Mouse (Mus musculus): Measurements from ENCODE around the gene Hunk. TPM values are rescaled to one million over a fixed set of nuclear protein-coding genes. Genes with fewer than 3 reads are reported as not detected.
A peak's percentile ranks its signal among the peaks of the same experiment; 100 is the strongest.

Hunk gene
- polyA plus RNA-seq, 1 experiment from 2014 or later: 15.0 TPM

- no peaks in the 10 kb centered on the region for H3K27me3 ChIP-seq
- H3K4me2 ChIP-seq (replicated peaks): no peak overlapping the region
- H3K4me1 ChIP-seq: peaks cover 19% of the 10 kb centered on the region
- no peak overlapping the region for H3K9ac ChIP-seq (replicated peaks)
- H3K36me3 ChIP-seq: peaks cover 23% of the 10 kb centered on the region
- 60% methylated on average over 4 of the region's 4 CpGs for WGBS
- no peak for ATAC-seq (ENCODE audit: low FRiP score, low read depth)
- H3K27ac ChIP-seq (replicated peaks): no peak overlapping the region
- no peak overlapping the region for H3K4me3 ChIP-seq
- H3K9me3 ChIP-seq: no peaks in the 10 kb centered on the region
Measured at GRCm38 (mm10) chr16:90394761-90395160, 8.9 kb downstream of the Hunk start.

DNA sequence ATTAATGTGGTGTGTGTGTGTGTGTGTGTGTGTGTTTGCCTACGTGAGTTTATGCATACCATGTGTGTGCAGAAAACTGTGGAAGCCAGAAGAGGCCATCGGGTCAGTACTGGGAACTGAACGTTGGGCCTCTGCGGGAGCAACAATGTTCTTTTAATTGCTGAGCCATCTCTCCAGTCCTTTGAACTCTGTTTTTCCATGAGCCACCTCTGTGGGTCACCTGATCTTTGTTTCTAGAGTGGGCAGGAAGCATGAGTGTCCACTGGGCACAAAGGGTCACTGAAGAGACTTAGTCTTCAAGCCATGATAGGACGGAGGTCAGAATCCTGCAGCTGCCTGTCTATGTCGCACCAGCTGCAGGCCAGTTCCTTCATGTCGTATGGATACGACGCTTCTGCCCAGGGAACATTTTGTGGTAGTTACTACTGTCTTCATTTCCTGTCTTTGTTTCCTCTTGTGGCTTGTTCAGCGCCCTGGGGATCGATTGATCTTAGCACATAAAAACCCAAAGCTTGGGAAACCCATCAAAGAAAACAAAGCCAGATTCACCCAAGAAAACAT lies 10.3 kb downstream of the Hunk start:
- 87% methylated on average over 11 of the region's 11 CpGs for WGBS
- Histone ChIP-seq H3K4me2 (replicated peaks) (no peak overlapping the region), H3K9me3 (no peaks in the 10 kb centered on the region), H3K4me3 (no peak overlapping the region), H3K27ac (replicated peaks) (no peak overlapping the region), H3K4me1 (peaks cover 24% of the 10 kb centered on the region), H3K27me3 (no peaks in the 10 kb centered on the region), H3K36me3 (peaks cover 17% of the 10 kb centered on the region), H3K9ac (replicated peaks) (no peak overlapping the region)
- no peak for ATAC-seq (ENCODE audit: low FRiP score, low read depth)

GRCm38 (mm10) chr16:90396882-90397281 lies 11.1 kb downstream of the Hunk start:
- H3K4me1 ChIP-seq: peaks cover 32% of the 10 kb centered on the region
- no peaks in the 10 kb centered on the region for H3K27me3 ChIP-seq
- 61% methylated on average over 2 of the region's 2 CpGs for WGBS
- no peak overlapping the region for H3K4me2 ChIP-seq (replicated peaks)
- H3K36me3 ChIP-seq: peaks cover 9% of the 10 kb centered on the region
- no peak for ATAC-seq (ENCODE audit: low FRiP score, low read depth)
- H3K4me3 ChIP-seq: no peak overlapping the region
- H3K9ac ChIP-seq (replicated peaks): no peak overlapping the region
- H3K27ac ChIP-seq (replicated peaks): no peak overlapping the region
- H3K9me3 ChIP-seq: no peaks in the 10 kb centered on the region

- peaks cover 2% of the 10 kb centered on the region; the same call in 1 of the 2 replicates for H3K36me3 ChIP-seq
- peaks cover 25% of the 10 kb centered on the region for H3K4me1 ChIP-seq
- H3K27me3 ChIP-seq: no peaks in the 10 kb centered on the region
- no peak overlapping the region for H3K27ac ChIP-seq (replicated peaks)
- no peak overlapping the region for H3K9ac ChIP-seq (replicated peaks)
- no peak overlapping the region for H3K4me2 ChIP-seq (replicated peaks)
- 4% methylated on average over 9 of the region's 9 CpGs for WGBS
- no peaks in the 10 kb centered on the region for H3K9me3 ChIP-seq
- peak; percentile 31; the same call in 1 of the 2 replicates for ATAC-seq (ENCODE audit: low FRiP score, low read depth)
- no peak overlapping the region for H3K4me3 ChIP-seq
Measured at GRCm38 (mm10) chr16:90400314-90400713, 14.5 kb downstream of the Hunk start.

- Histone ChIP-seq H3K9ac (replicated peaks) (no peak overlapping the region), H3K4me3 (no peak overlapping the region), H3K27me3 (no peaks in the 10 kb centered on the region), H3K27ac (replicated peaks) (no peak overlapping the region), H3K9me3 (no peaks in the 10 kb centered on the region), H3K36me3 (peaks cover 2% of the 10 kb centered on the region; the same call in 1 of the 2 replicates), H3K4me1 (peaks cover 30% of the 10 kb centered on the region), H3K4me2 (replicated peaks) (peak overlapping the region; percentile 37)
- WGBS: 9% methylated on average over 12 of the region's 12 CpGs
- ATAC-seq (ENCODE audit: low FRiP score, low read depth): peak; percentile 67
Measured at GRCm38 (mm10) chr16:90400906-90401666, 15.3 kb downstream of the Hunk start.

DNA sequence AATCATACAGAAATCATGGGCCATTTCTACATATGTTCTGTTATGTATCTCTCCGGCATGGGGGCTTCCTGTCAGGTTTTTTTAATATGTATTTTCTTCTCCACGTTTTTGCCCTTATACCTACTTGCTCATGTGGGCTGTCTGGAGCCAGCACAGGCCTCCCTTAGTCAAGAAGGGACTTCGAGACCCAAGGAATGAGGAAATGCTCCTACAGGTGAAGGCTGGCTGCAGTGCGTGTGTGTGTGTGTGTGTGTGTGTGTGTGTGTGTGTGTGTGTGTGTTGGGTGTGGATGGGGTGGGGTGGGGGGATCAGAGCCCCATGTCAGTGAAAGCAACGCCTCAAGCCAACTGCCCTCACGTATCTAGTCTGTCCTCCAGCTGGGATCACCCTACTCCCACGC lies 16.5 kb downstream of the Hunk start:
- Histone ChIP-seq H3K9me3 (no peaks in the 10 kb centered on the region), H3K27me3 (no peaks in the 10 kb centered on the region), H3K4me3 (no peak overlapping the region), H3K36me3 (no peaks in the 10 kb centered on the region), H3K4me2 (replicated peaks) (no peak overlapping the region), H3K9ac (replicated peaks) (no peak overlapping the region), H3K27ac (replicated peaks) (no peak overlapping the region), H3K4me1 (peaks cover 35% of the 10 kb centered on the region)
- 86% methylated on average over 6 of the region's 7 CpGs for WGBS
- ATAC-seq (ENCODE audit: low FRiP score, low read depth): no peak

DNA sequence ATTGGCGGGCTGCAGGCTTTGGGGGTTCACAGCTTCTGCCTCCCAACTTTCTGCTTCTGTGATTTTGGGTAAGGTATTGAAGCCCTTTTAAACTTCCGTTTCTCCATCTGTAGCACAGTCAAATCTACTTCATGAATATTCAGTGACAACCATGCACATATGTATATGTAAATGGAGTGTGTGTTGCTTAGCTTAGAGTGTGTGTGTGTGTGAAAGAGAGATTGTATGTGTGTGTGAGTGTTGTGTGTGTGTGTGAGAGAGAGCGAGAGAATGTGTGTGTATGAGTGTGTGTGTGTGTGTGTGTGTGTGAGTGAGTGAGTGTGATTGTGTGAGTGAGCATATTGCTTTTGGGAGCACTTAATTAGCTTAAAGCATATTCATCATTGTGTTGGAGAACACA lies 19.4 kb downstream of the Hunk start:
- Histone ChIP-seq H3K9ac (replicated peaks) (no peak overlapping the region), H3K36me3 (no peaks in the 10 kb centered on the region), H3K27me3 (no peaks in the 10 kb centered on the region), H3K9me3 (no peaks in the 10 kb centered on the region), H3K27ac (replicated peaks) (no peak overlapping the region), H3K4me3 (no peak overlapping the region), H3K4me2 (replicated peaks) (no peak overlapping the region), H3K4me1 (peaks cover 57% of the 10 kb centered on the region)
- ATAC-seq (ENCODE audit: low FRiP score, low read depth): no peak
- 84% methylated on average over 3 of the region's 3 CpGs for WGBS

DNA sequence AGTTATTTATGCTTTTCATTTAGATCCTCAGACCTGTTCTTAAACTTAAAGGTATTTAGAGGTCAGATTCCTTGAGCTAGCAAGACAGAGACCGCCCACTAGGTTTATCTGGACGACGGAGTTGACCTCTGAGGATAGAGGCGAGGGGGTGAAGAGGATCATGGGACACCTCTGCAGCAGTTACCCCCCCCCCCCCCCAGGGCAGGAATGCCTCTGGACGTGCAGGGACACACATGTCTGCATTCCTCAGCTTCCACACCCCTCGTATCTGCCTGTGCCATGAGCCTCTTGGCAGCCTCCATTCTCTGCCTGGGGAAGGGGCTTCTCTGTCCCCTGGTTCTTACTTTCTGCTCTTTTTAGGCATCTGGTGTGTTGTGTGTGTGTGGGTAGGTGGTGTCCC lies 19.8 kb downstream of the Hunk start:
- ATAC-seq (ENCODE audit: low FRiP score, low read depth): no peak
- no peaks in the 10 kb centered on the region for H3K9me3 ChIP-seq
- no peak overlapping the region for H3K4me2 ChIP-seq (replicated peaks)
- H3K4me1 ChIP-seq: peaks cover 53% of the 10 kb centered on the region
- H3K4me3 ChIP-seq: no peak overlapping the region
- no peak overlapping the region for H3K27ac ChIP-seq (replicated peaks)
- no peak overlapping the region for H3K9ac ChIP-seq (replicated peaks)
- no peaks in the 10 kb centered on the region for H3K36me3 ChIP-seq
- WGBS: 52% methylated on average over 6 of the region's 6 CpGs
- no peaks in the 10 kb centered on the region for H3K27me3 ChIP-seq

DNA sequence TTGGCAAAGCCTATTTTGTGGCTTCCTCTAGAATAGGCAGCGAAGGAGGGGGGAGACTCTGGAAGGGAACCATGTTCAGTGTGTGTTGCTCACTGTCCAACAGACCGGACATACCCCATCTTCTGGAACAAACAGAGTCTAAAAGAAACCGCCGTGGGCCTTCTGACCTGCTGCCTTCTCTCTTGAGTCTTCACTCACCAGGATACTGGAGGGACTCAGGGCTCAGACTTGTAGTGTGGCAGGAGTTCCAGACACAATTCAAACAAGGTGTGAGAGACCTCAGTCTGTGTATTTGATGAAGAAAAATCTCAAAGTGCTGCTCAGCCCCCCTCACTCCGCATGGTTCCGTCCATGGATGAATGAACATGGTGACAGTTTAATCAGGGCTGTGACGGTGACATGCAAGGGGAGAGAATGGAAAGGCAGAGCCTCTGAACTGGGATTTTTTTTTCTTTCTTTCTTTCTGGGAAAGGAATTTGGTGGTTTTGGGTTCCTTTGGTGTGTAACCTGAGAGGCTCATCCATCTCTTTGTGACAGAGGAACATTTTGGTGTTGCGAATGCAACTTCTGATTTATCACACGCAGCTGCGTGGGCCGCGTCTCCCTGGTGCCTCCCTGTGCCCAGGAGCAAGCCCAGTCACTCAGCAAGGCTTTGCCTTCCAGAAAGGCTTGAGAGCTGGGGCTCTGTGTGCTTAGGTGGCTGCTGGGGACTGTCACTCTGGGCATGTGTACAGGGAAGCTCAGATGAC lies 21.9 kb downstream of the Hunk start:
- peaks cover 6% of the 10 kb centered on the region; the same call in 1 of the 2 replicates for H3K36me3 ChIP-seq
- ATAC-seq (ENCODE audit: low FRiP score, low read depth): peak; percentile 69
- H3K9me3 ChIP-seq: no peaks in the 10 kb centered on the region
- H3K4me2 ChIP-seq (replicated peaks): peak overlapping the region; percentile 32
- H3K27ac ChIP-seq (replicated peaks): peak overlapping the region; percentile 46
- 24% methylated on average over 12 of the region's 12 CpGs for WGBS
- 0 out of 2 replicates have a peak overlapping the region, but pooled peaks have one; percentile 3 for H3K4me3 ChIP-seq
- H3K27me3 ChIP-seq: no peaks in the 10 kb centered on the region
- 0 out of 2 replicates have a peak overlapping the region, but pooled peaks have one; percentile 11 for H3K9ac ChIP-seq (replicated peaks)
- peaks cover 39% of the 10 kb centered on the region for H3K4me1 ChIP-seq

- H3K27me3 ChIP-seq: no peaks in the 10 kb centered on the region
- H3K4me3 ChIP-seq: no peak overlapping the region
- H3K4me1 ChIP-seq: peaks cover 21% of the 10 kb centered on the region
- no peak overlapping the region for H3K9ac ChIP-seq (replicated peaks)
- WGBS: 89% methylated on average over 8 of the region's 8 CpGs
- H3K9me3 ChIP-seq: peaks cover 11% of the 10 kb centered on the region; the same call in 1 of the 2 replicates
- no peak for ATAC-seq (ENCODE audit: low FRiP score, low read depth)
- no peak overlapping the region for H3K4me2 ChIP-seq (replicated peaks)
- H3K36me3 ChIP-seq: peaks cover 19% of the 10 kb centered on the region
- no peak overlapping the region for H3K27ac ChIP-seq (replicated peaks)
Measured at GRCm38 (mm10) chr16:90412096-90413082, 26.6 kb downstream of the Hunk start.

GRCm38 (mm10) chr16:90416621-90417020 lies 30.8 kb downstream of the Hunk start:
- Histone ChIP-seq H3K27ac (replicated peaks) (no peak overlapping the region), H3K27me3 (peaks cover 5% of the 10 kb centered on the region; the same call in 1 of the 2 replicates), H3K9me3 (peaks cover 11% of the 10 kb centered on the region; the same call in 1 of the 2 replicates), H3K9ac (replicated peaks) (no peak overlapping the region), H3K4me2 (replicated peaks) (no peak overlapping the region), H3K4me1 (peaks cover 33% of the 10 kb centered on the region), H3K36me3 (peaks cover 19% of the 10 kb centered on the region), H3K4me3 (no peak overlapping the region)
- ATAC-seq (ENCODE audit: low FRiP score, low read depth): no peak

Measured in midbrain, embryonic 12.5 days (tissue).